Mouse (Mus musculus) limb, embryonic 15.5 days (tissue): ENCODE data around the gene Pappa. TPM values are rescaled to one million over a fixed set of nuclear protein-coding genes. Genes with fewer than 3 reads are reported as not detected.

Experiments
- ATAC-seq: fragments of 200-750 bp; cut with Nextera tagmentation; 2 replicates; pipeline ENCODE4 v1.8.0; 2017; ENCODE audit warnings: low read depth, moderate TSS enrichment; ENCODE audit not compliant: insufficient number of reproducible peaks, low FRiP score, low TSS enrichment
- H3K27ac ChIP-seq: fragments of 300-500 bp; sonication (generic); 2 replicates; pipeline ENCODE4 v1.5.1; 2015; ENCODE audit warnings: moderate library complexity, mild to moderate bottlenecking, inconsistent platforms
- H3K27me3 ChIP-seq: fragments of 300-500 bp; sonication (generic); 2 replicates; pipeline ENCODE4 v1.6.1; 2015; ENCODE audit warnings: inconsistent platforms
- H3K36me3 ChIP-seq: fragments of 300-500 bp; sonication (generic); 2 replicates; pipeline ENCODE4 v1.6.1; 2015; ENCODE audit warnings: inconsistent platforms
- H3K4me1 ChIP-seq: fragments of 300-500 bp; sonication (generic); 2 replicates; pipeline ENCODE4 v1.6.1; 2015; ENCODE audit warnings: inconsistent platforms
- H3K4me2 ChIP-seq: fragments of 300-500 bp; sonication (generic); 2 replicates; pipeline ENCODE4 v1.6.1; 2015; ENCODE audit warnings: mild to moderate bottlenecking, inconsistent platforms
- H3K4me3 ChIP-seq: fragments of 300-500 bp; sonication (generic); 2 replicates; pipeline ENCODE4 v1.5.1; 2015; ENCODE audit warnings: mild to moderate bottlenecking, inconsistent platforms
- H3K9ac ChIP-seq: fragments of 300-500 bp; sonication (generic); 2 replicates; pipeline ENCODE4 v1.6.1; 2015; ENCODE audit warnings: inconsistent platforms
- H3K9me3 ChIP-seq: fragments of 300-500 bp; sonication (generic); 2 replicates; pipeline ENCODE4 v1.6.1; 2016; ENCODE audit warnings: inconsistent platforms
- WGBS: fragments of 180-500 bp; shearing (Covaris S2); methylation state at CpG from one replicate; pipeline ENCODE4 v1.1.7; 2015; 5-methylcytosine and 5-hydroxymethylcytosine counted together
- polyA plus RNA-seq: library from polyadenylated mRNA; unstranded; fragments of >200 nt; fragmentation: Nextera tagmentation; extraction: Ambion mirVana; gene quantifications from 2 replicates; pipeline ENCODE4 v1.2.1, GENCODE M21; 2015

Pappa gene
- polyA plus RNA-seq, 1 experiment from 2014 or later = 1.1 TPM

DNA sequence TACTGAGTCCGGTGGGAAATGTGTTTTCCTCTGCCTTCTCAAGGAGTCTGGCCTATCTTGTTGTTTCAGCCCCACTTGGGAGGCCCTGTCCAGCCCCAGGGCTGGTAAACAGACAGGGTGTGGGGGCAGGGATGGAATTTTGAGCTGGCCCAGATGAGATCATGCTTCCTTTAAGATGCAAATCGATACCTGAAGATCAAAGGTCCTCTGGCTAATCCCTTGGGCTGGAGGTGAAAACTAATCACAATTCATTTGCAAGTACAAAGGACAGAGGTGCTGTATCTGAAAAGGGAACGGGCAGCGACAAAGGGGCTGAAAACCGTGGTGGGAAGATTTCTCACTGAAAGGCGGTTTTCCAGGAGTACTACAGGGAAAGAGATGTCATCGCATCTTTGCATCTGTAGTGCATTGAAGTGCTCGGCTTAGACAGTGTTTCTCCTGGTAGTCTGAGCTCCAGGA lies 114.6 kb downstream of the Pappa start:
- Histone ChIP-seq H3K27ac (no peak overlapping the region), H3K4me1 (0 out of 2 replicates have a peak, but pooled peaks cover 5% of the 10 kb centered on the region), H3K4me3 (no peak overlapping the region), H3K9me3 (no peaks in the 10 kb centered on the region), H3K4me2 (no peak overlapping the region), H3K27me3 (no peaks in the 10 kb centered on the region; the same call in 1 of the 2 replicates), H3K36me3 (no peaks in the 10 kb centered on the region), H3K9ac (no peak overlapping the region)
- 14% methylated on average over 8 of the region's 8 CpGs for WGBS
- no peak for ATAC-seq

DNA sequence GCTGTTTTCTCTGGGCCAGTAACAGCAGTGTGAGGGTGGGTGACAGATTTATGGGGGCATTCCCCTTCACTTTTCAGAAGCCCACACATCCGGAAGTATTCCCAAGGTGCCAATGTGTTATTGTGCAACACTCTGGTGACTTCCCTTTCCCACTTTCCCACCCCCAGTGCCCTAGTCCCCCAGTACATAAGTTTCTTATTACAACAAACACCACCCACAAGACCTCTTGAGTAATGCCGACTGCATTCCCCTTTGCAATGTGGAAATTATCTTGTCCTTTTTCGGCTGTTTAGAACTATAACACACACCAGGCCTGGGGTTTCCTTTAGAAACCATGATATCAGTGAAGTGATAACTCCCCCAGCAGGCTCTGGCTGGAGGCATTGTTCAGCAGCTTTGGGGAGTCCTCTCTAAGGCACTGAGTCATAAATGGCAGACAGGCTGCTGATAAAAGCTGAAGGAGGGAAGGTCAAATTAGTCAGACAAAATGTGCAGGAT lies 118.5 kb downstream of the Pappa start:
- Histone ChIP-seq H3K4me1 (0 out of 2 replicates have a peak, but pooled peaks cover 5% of the 10 kb centered on the region), H3K36me3 (no peaks in the 10 kb centered on the region), H3K9ac (no peak overlapping the region), H3K9me3 (no peaks in the 10 kb centered on the region), H3K27me3 (no peaks in the 10 kb centered on the region; the same call in 1 of the 2 replicates), H3K4me2 (no peak overlapping the region), H3K4me3 (no peak overlapping the region), H3K27ac (no peak overlapping the region)
- 15% methylated on average over 3 of the region's 3 CpGs for WGBS
- ATAC-seq = no peak

DNA sequence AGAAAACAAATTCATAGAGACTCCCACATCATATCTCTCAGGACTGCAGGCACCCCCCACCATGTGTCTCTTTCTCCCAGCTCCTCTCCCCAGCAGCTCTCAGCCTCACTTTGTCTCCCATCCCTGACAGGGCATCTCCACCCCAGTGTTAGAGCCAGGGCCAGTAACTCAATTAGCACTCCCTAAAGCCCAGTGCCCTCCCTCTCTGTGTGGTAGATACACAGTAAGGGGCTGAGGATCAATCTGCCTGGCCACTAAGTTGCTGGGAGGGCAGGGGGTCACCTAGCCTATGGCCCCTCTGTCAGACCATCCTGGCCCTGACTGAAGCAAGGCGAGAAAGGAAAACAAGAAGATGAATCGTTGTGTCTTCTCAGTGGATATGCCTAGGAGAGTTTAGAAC lies 119.3 kb downstream of the Pappa start:
- ATAC-seq = no peak
- H3K36me3 ChIP-seq = no peaks in the 10 kb centered on the region
- no peaks in the 10 kb centered on the region; the same call in 1 of the 2 replicates for H3K27me3 ChIP-seq
- H3K9ac ChIP-seq = no peak overlapping the region
- 43% methylated on average over 2 of the region's 2 CpGs for WGBS
- H3K4me1 ChIP-seq = 0 out of 2 replicates have a peak, but pooled peaks cover 5% of the 10 kb centered on the region
- H3K27ac ChIP-seq = no peak overlapping the region
- H3K4me2 ChIP-seq = no peak overlapping the region
- H3K4me3 ChIP-seq = no peak overlapping the region
- no peaks in the 10 kb centered on the region for H3K9me3 ChIP-seq

DNA sequence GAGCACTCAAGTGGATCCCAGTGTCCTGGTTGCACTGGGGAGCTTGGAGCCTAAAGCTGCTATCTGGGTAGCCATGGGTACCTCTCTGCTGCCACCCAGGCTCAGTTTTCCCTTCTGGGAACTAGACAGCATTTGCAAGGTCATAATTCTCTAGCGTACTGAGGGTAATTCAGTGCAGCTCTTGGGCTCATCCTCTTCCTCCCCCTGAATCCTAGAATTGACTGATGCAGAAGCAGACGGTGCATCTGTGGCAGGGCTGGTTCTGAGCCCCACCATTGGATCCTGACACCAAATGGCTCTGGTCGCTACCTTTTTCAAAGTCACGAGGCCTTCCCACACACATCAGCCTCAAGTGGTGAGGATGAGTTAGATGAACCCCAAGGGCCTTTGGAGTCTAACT lies 121.0 kb downstream of the Pappa start:
- H3K27me3 ChIP-seq = no peaks in the 10 kb centered on the region; the same call in 1 of the 2 replicates
- no peaks in the 10 kb centered on the region for H3K36me3 ChIP-seq
- no peak for ATAC-seq
- 61% methylated on average over 4 of the region's 4 CpGs for WGBS
- no peak overlapping the region for H3K4me2 ChIP-seq
- no peak overlapping the region for H3K9ac ChIP-seq
- no peak overlapping the region for H3K27ac ChIP-seq
- no peaks in the 10 kb centered on the region for H3K9me3 ChIP-seq
- H3K4me1 ChIP-seq = 0 out of 2 replicates have a peak, but pooled peaks cover 5% of the 10 kb centered on the region
- H3K4me3 ChIP-seq = no peak overlapping the region

DNA sequence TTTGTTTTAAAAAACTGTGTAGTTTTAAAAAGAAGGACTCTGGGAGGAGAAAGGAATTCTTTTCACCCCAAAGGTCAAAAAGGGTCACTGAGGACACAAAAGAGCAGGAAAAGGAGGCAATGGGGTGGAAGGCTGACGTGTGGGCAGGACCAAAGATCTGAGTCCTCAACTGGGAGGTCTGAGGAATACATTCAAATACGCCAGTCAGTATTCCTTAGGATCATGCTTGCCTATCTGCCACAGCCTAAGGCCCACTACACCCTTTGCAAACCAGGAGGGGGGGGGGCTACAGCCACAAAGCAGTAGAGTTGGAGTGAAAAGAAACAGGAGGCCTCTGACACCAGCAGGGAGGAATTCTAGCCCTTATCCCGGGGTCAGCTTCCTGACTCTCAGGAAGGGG lies 121.5 kb downstream of the Pappa start:
- 57% methylated on average over 3 of the region's 3 CpGs for WGBS
- no peak overlapping the region for H3K4me3 ChIP-seq
- 0 out of 2 replicates have a peak, but pooled peaks cover 5% of the 10 kb centered on the region for H3K4me1 ChIP-seq
- H3K9ac ChIP-seq = no peak overlapping the region
- ATAC-seq = no peak
- H3K4me2 ChIP-seq = no peak overlapping the region
- H3K27ac ChIP-seq = no peak overlapping the region
- H3K9me3 ChIP-seq = no peaks in the 10 kb centered on the region
- no peaks in the 10 kb centered on the region for H3K36me3 ChIP-seq
- no peaks in the 10 kb centered on the region; the same call in 1 of the 2 replicates for H3K27me3 ChIP-seq

DNA sequence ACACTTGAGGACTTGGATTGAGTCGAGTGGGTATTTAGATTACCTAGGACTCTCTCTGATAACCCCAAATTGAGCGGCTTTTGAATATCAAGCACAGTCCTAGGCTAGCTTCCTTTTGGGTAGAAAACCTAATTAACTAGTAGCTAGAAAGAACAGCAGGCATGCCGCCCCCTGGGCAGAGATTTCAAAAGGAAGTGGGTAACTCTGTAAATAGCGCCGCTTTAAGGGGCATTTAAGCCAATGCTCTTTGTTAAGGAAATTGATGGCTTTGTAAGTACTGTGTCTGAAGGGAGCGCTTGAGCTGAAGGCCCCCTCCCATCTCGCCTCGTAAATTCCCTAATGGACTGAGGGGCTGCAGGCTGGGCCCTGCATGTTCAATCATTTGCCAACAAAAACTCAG lies 128.2 kb downstream of the Pappa start:
- ATAC-seq = no peak
- Histone ChIP-seq H3K4me1 (peaks cover 5% of the 10 kb centered on the region; the same call in 1 of the 2 replicates), H3K36me3 (no peaks in the 10 kb centered on the region), H3K27ac (no peak overlapping the region), H3K27me3 (no peaks in the 10 kb centered on the region), H3K9me3 (no peaks in the 10 kb centered on the region), H3K4me2 (no peak overlapping the region), H3K4me3 (no peak overlapping the region), H3K9ac (no peak overlapping the region)
- 13% methylated on average over 8 of the region's 8 CpGs for WGBS

DNA sequence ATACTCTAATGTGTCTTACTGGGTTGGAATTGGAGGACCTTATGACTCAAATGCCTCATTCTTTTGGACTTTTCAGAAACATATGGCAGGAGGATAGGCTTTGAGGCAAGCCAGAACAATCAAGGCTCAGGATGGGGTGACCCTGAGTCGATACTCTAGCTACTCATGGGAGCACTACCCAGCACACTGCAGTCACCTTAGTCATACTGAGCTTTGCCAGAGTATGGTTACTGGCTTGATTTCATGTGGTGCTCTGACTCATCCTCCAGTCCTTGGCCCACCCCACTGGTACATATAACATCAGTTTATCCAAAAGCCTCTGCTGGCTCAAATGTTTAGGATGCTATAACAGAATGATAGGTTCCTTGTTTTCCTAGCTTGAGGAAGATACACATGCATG lies 130.1 kb downstream of the Pappa start:
- Histone ChIP-seq H3K4me2 (no peak overlapping the region), H3K4me1 (peaks cover 5% of the 10 kb centered on the region; the same call in 1 of the 2 replicates), H3K36me3 (no peaks in the 10 kb centered on the region), H3K4me3 (no peak overlapping the region), H3K27ac (no peak overlapping the region), H3K9me3 (no peaks in the 10 kb centered on the region), H3K27me3 (no peaks in the 10 kb centered on the region), H3K9ac (no peak overlapping the region)
- WGBS = 85% methylated on average over 1 of the region's 1 CpGs
- ATAC-seq = no peak

DNA sequence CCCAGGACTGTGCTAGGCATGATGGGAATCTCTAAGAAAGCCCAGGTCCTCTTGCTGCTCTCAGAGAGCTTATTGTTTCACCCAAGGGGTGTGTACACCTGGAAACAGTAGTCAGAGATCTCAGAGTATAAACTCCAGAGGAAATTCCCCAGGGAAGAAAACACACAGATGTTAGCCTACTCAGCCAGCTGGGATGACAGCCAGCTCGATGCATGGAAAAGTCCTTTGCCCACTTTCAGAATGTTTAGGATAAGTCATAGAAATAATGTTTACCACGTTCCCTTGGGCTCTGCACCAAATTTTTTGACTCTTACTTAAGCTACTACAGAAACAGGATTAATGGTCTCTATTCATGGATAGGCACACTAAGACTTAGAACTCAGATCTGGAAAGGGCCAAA lies 143.1 kb downstream of the Pappa start:
- Histone ChIP-seq H3K27ac (no peak overlapping the region), H3K9me3 (no peaks in the 10 kb centered on the region), H3K4me3 (no peak overlapping the region), H3K9ac (no peak overlapping the region), H3K27me3 (no peaks in the 10 kb centered on the region), H3K36me3 (no peaks in the 10 kb centered on the region), H3K4me1 (no peaks in the 10 kb centered on the region), H3K4me2 (no peak overlapping the region)
- WGBS = 43% methylated on average over 2 of the region's 2 CpGs
- no peak for ATAC-seq

DNA sequence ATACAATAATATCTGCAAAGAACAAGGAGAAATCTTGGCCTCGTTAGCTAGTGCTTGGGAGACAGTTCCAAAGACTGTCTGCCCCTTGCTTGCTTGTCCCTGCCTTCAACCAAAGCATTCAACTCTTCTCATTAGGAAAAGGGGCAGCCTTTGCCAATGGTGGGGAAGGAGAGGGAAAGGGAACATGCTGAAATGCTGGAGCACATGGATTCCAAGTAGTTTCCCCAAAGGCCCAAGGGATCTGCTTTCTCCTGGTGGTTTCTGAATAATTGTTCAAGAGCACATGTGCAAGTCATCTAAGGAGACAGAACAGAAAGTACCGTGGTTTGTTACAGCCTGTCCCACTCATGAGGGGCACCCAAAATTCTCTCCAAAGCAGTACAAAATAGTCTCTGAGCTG lies 146.0 kb downstream of the Pappa start:
- Histone ChIP-seq H3K4me1 (0 out of 2 replicates have a peak, but pooled peaks cover 3% of the 10 kb centered on the region), H3K9ac (no peak overlapping the region), H3K9me3 (no peaks in the 10 kb centered on the region), H3K4me2 (no peak overlapping the region), H3K27me3 (no peaks in the 10 kb centered on the region), H3K36me3 (no peaks in the 10 kb centered on the region), H3K4me3 (no peak overlapping the region), H3K27ac (no peak overlapping the region)
- 75% methylated on average over 2 of the region's 2 CpGs for WGBS
- ATAC-seq = no peak

DNA sequence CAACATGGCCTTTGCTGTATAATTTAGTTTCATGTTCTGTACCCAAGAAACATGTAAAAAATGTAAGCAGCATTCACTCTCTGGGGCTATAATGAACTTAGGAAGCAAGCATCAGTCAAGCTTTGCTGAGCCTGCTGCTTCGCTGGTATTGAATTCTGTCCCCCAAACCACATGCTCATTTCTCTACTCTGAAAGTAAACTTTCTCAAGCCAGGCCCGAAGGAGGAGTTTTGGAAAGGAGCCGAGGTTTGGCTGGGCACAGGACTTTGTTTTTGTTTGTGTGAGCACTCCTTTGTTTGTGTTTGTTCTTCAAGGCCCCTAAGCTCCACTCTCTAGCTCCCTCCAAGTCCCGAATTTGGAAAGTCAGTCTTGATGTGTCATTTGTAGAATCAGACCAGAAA lies 148.3 kb downstream of the Pappa start:
- H3K4me3 ChIP-seq = no peak overlapping the region
- H3K36me3 ChIP-seq = no peaks in the 10 kb centered on the region
- H3K4me2 ChIP-seq = no peak overlapping the region
- H3K4me1 ChIP-seq = 0 out of 2 replicates have a peak, but pooled peaks cover 3% of the 10 kb centered on the region
- 44% methylated on average over 4 of the region's 4 CpGs for WGBS
- H3K9me3 ChIP-seq = no peaks in the 10 kb centered on the region
- H3K9ac ChIP-seq = no peak overlapping the region
- no peak for ATAC-seq
- H3K27ac ChIP-seq = no peak overlapping the region
- no peaks in the 10 kb centered on the region for H3K27me3 ChIP-seq

DNA sequence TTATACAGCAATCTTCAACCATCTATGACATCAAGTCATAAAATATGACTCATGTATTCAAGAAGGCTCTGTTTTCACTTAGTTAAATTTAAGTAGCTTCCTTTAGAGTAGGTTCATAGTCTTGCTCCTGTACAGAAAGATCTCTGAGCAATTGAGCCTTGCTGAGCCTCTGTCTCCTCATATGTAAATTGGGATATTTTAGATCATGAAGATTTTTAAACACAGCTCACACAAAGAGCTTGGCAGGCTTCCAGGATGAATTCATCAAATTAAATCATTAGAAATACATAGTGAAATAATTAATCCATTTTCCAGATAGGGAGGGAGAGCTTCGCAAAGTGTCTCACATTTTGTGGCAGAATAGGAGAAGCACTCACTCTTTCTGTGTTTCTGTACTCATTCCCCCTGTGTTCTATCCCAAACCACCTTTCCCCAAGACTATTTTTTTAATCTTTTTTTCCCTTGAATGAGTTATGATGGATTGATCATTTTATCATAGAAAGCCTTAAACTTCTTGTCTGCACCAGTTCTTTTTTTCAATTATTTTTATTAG lies 149.4 kb downstream of the Pappa start:
- no peak overlapping the region for H3K27ac ChIP-seq
- H3K36me3 ChIP-seq = no peaks in the 10 kb centered on the region
- H3K4me2 ChIP-seq = no peak overlapping the region
- ATAC-seq = no peak
- H3K27me3 ChIP-seq = no peaks in the 10 kb centered on the region
- H3K4me3 ChIP-seq = no peak overlapping the region
- WGBS = 88% methylated on average over 1 of the region's 1 CpGs
- no peak overlapping the region for H3K9ac ChIP-seq
- no peaks in the 10 kb centered on the region for H3K9me3 ChIP-seq
- H3K4me1 ChIP-seq = 0 out of 2 replicates have a peak, but pooled peaks cover 5% of the 10 kb centered on the region

DNA sequence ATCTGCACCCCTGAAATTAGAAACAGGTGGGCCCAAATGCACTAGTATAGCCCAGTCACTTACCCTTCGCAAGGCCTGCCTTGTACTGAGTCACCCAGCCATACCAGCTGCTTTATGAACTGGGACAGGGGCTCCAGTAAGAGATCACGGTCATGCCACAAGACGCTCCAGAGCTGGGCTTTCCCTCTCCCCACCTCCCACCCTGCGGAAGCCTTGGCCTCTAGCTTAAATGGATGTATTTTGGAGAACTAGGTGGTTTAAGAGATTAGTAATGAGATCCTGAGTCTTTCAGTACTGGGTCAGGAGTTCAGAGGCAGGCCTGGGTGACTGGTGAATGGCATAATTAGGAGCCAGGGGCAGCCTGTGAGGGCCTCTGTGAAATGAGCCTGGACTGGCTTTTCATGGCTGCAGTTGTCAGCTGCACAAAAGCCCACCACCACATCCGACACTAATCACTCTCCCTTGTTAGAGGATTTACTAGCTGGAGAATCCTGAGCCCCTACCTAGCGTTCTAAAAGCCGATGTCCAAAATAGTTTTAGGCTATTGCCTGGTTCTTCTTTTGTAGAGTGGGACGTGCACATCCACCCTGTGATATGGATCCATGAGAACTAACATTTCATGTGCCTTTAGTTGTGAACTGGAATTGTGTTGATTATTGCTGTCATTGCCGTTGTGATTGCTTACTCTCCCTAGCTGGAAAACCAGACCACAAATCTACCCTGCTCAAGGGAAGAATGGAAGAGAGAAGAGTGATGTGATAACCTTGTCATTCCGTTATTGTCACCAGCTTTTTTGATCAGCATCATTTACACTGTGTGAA lies 154.7 kb downstream of the Pappa start:
- Histone ChIP-seq H3K27me3 (no peaks in the 10 kb centered on the region), H3K9me3 (no peaks in the 10 kb centered on the region), H3K4me1 (0 out of 2 replicates have a peak, but pooled peaks cover 2% of the 10 kb centered on the region), H3K27ac (no peak overlapping the region), H3K4me3 (no peak overlapping the region), H3K36me3 (no peaks in the 10 kb centered on the region), H3K9ac (no peak overlapping the region), H3K4me2 (no peak overlapping the region)
- no peak for ATAC-seq
- 39% methylated on average over 10 of the region's 10 CpGs for WGBS
